Comparison of ENCODE assay signal across 8 mouse cellular contexts in the genomic region with DNA sequence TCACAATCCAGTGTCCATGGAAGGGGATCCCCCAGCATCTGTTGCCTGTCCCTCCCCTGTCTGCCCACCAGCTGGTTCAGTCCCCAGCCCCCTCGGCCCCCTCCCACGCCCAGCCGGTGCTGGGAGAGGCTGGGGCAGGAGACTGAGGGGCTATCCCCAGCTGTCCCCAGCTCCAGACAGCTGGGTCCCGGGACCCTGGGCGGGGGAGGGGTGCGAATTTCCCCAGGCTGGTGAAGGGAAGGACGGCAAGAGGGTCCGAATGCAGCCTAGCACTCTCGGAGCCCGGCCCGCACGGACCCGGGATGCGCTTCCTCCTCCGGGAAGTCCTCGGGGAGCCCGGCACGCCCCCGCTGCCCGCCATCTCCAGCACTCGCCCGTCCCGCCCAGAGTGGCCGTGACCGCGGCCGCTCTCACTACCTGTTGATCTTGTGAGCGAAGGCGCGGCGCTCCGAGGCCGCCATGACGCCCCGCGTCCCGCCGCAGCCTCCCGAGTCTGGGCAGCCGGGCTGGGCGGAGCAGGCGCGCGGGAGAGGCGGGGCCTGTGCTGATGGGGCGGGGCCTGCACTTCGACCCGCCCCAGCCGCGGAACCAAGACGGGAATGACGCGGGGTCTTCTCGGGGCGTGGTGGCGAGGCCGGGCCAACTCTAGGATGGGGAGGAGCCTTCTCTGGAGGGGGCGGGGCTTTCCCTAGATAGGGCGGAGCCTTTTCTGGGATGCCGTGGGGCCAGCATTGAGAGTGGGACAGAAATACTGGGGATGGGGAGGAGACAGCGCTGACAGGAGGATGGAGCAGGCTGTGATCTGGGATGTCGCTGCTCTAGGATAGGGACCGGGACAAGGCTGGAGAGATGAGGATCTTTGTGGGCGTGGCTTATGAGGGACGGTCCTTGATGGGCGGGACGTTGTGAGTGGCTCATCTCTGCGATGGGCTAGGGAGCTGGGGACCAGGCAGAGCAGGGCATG. TPM values are rescaled to one million over a fixed set of nuclear protein-coding genes. Genes with fewer than 3 reads are reported as not detected.
DNase-seq lines count a peak whose midpoint lies in the region; ATAC-seq and TF ChIP-seq lines count a peak whose summit lies in the region.

TSS of gene Dock6 (minus strand) at position 508 of the 964 bp plus-strand sequence.

- ATAC-seq in activated CD4-positive, CD25-positive, alpha-beta regulatory T cell, adult 4 months: peak; percentile 72
- peak; percentile 95 for ATAC-seq in megakaryocyte, adult 5-6 weeks (ENCODE audit: poor library complexity, severe bottlenecking)

- peak; percentile 87 for DNase-seq in gastrocnemius, postnatal 10 days
- peak; percentile 84 for DNase-seq in induced T-regulatory cell, adult 2 months (ENCODE audit: low read depth)
- peak; percentile 53 to 63 for DNase-seq in left cerebral cortex, adult 8-10 months (ENCODE audit: low spot score in 2 of 2)
- DNase-seq in right cerebral cortex, adult 18-20 months: peak; percentile 76
- peak; percentile 73 for DNase-seq in urinary bladder, postnatal 10 days (ENCODE audit: low spot score)

- TF ChIP-seq POLR2A in cortical plate, adult 2 months (IDR thresholded peaks at IDR 0.05; ENCODE audit: extremely low read depth, insufficient read depth, low read length): no peak

- H3K4me3 ChIP-seq in cortical plate, adult 2 months (ENCODE audit: insufficient read depth, low read length): peak within 1 kb of the TSS; percentile 34

- TF ChIP-seq CTCF in cortical plate, adult 2 months (IDR thresholded peaks at IDR 0.05; ENCODE audit: extremely low read depth, insufficient read depth, low read length): no peak

- H3K27ac ChIP-seq in cortical plate, adult 2 months (ENCODE audit: insufficient read depth, low read length): no peak within 1 kb of the TSS

- no peaks in the 10 kb centered on the region for H3K4me1 ChIP-seq in cortical plate, adult 2 months (ENCODE audit: control insufficient read depth, insufficient read depth, low read length)

RNA-seq across cellular contexts. Expression of gene Dock6, which starts in this region (rescaled TPM):
- polyA plus RNA-seq in activated CD4-positive, CD25-positive, alpha-beta regulatory T cell, adult 4 months (2017; shearing (Covaris generic)): 1 to 10 TPM in 1 of 2 experiments, under 1 TPM in 1; 0.94 to 1.8 TPM
- polyA plus RNA-seq in cortical plate, adult 2 months (2012; rRNA removed): 42.3 and 42.6 TPM in 2 replicates
- total RNA-seq in gastrocnemius, postnatal 10 days (2021): 10 to 100 TPM; 26.9 to 32.9 TPM
- 10 to 100 TPM; 14.6 to 19.8 (median 16.8) TPM for total RNA-seq in left cerebral cortex, adult 8-10 months (2022)
- total RNA-seq in megakaryocyte, adult 5-6 weeks (2015): 2.3 and 2.6 TPM in 2 replicates
- total RNA-seq in megakaryocyte, adult 5-6 weeks (2017): 1.3 and 1.5 TPM in 2 replicates

Comparison
In these comparisons a context has a peak if more than half of its experiments do, and no peak if none do; other contexts are left out.
1. RNA of gene Dock6 (total RNA-seq): 26.9 to 32.9 TPM in gastrocnemius, postnatal 10 days and 14.6 to 19.8 TPM in left cerebral cortex, adult 8-10 months; 1.3 to 2.6 TPM in megakaryocyte, adult 5-6 weeks; every median in the first group is over 4 times any median in the second.
2. RNA of gene Dock6 (polyA plus RNA-seq): 42.3 to 42.6 TPM in cortical plate, adult 2 months; 0.94 to 1.8 TPM in activated CD4-positive, CD25-positive, alpha-beta regulatory T cell, adult 4 months; every median in the first group is over 10 times any median in the second.
3. Peak in every context shown above with its lines, with median percentiles within 50 percentile points of each other: DNase-seq.